Mouse (Mus musculus) v-Abl transformed pro-B cells (cell line): Measurements from ENCODE around the gene Tepp.

Source experiments
- in situ Hi-C, 2 experiments: fragments of 400-800 bp; cut with MboI; formaldehyde crosslinking; loops; one replicate each; pipeline ENCODE4 v1.15.1; 2025; ENCODE audit not compliant: unreplicated experiment in 2 of 2

Gene Tepp

DNA sequence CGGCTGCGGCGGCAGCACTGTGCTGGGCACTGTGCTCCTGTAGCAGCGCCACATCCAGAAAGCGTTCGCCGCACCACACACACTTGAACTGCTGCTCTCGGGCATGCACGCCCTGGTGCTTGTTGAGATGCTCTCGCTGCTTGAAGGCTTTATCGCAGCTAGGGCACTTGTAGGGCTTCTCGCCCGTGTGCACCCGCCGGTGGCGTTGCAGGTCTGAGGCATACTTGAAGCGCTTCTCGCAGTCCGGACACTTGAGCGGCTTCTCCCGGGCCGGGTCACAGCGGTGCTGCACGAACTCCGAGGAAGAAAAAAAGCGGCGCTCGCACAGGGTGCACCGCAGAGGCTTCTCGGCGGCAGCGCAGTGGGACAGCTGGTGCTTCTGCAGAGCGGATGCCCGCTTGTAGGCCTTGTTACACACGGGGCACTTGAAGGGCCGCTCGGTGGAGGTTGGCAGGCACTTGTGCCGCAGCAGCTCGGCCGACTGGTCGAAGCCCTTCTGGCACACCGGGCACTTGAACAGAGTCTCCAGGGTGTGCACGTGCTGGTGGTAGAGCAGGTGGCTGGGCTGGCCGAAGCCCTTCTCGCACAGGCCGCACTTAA, 17.6 kb downstream of the Tepp start:
- in situ Hi-C loops, result loop anchor here (5.0 to 25.0 kb wide), 5 partner anchors 71 to 509 kb away; partner anchors contain the start of genes Cfap20 (in 1 of the 2), Cnot1 (in 1 of the 2) and Sap18b (in 1 of the 2)

DNA sequence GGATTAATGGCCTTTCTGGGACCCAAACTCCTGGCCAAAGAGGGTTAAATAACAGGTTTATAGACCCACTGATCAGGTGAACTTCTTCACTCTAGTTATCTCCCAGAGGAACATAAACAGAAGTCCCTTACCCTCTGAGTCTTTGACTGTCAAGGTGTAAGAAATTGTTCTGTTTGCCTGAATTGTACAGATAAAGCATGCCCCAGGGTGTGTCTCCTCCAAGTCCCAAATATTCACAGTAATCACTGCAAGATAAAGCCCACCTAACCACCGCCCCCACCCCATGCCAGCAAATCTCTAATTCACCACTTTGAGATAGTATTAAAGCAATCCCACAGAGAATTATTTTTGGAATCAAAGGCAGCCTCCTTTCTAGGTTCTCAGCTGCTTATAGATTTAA, 20.0 kb downstream of the Tepp start:
- in situ Hi-C loops, result loop anchor here (5.0 to 25.0 kb wide), 4 partner anchors 73 to 554 kb away; partner anchors contain the start of genes Cnot1 (in 1 of the 2), Got2 (in 1 of the 2) and Sap18b (in 1 of the 2)

DNA sequence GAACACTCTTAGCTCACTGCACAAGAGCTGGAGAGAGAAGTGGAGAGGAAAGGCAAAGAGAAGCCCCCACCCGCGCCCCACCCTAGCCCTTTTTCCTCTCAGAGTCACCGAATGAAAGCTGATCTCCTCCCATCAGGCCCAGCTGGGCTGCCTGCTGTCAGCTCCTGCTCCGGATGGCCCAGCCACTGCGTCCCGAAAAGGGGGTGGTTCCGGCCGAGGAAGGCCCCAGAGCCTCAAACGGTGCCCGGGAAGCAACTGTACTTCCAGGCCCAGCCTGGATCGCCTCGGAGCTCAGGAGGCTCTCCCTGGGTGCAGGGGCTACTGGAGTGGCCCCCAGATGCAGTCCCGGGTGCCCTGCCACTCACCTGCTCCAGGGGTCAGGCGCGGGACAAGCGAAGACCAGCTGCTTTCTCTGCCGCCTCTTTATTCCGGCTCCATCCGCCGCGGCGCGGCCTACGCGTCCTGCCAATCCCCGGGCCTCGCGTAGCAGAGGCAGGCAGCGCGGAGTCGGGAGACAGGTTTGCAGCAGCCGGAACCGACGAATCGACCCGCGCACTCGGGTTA, 20.9 kb downstream of the Tepp start:
- in situ Hi-C loops, result loop anchor here (5.0 to 25.0 kb wide), 4 partner anchors 74 to 554 kb away; partner anchors contain the start of genes Cnot1 (in 1 of the 2), Got2 (in 1 of the 2) and Sap18b (in 1 of the 2)

DNA sequence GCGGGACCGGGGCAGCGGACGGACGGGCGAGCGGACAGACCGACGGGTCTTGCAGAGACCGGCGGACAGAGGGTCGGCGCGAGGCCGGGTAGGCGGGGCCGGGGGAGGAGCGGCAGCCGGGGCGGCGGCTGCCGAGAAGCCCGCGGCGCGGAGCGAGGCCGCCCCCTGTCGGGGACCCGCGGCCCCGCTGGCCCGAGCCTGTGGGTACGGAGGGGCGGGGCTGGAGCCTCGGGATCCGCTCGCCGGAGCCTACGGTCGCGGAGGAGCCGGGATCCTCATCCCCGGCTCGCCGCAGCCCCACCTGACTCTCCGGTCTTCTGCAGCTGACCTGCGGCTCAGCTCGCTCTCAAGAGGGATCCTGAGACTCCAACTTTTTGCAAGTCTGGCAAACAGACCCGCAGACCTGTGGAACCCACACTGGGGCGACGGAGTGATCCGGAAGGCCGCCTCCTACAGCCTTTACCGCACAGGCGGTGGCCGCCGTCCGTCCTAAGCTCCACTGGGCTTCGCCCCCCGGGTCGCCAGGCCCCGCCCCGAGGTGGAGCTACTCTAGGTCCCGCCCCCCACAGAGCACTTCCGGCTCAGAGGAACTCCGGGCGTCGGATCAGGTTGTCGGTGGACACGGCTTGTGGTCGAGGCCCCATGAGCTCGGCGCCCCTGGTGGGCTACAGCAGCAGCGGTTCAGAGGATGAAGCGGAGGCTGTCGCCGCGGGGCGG, 21.5 kb downstream of the Tepp start, which contains the start of the genes Zfp319 and Usb1:
Gene Zfp319, minus strand, starts transcription at position 231 of the 717 bp plus-strand sequence.
Gene Usb1, plus strand, starts transcription at position 565 of the 717 bp plus-strand sequence.
- in situ Hi-C loops, result loop anchor here (5.0 to 25.0 kb wide), 4 partner anchors 75 to 553 kb away; partner anchors contain the start of genes Cnot1 (in 1 of the 2), Got2 (in 1 of the 2) and Sap18b (in 1 of the 2)

DNA sequence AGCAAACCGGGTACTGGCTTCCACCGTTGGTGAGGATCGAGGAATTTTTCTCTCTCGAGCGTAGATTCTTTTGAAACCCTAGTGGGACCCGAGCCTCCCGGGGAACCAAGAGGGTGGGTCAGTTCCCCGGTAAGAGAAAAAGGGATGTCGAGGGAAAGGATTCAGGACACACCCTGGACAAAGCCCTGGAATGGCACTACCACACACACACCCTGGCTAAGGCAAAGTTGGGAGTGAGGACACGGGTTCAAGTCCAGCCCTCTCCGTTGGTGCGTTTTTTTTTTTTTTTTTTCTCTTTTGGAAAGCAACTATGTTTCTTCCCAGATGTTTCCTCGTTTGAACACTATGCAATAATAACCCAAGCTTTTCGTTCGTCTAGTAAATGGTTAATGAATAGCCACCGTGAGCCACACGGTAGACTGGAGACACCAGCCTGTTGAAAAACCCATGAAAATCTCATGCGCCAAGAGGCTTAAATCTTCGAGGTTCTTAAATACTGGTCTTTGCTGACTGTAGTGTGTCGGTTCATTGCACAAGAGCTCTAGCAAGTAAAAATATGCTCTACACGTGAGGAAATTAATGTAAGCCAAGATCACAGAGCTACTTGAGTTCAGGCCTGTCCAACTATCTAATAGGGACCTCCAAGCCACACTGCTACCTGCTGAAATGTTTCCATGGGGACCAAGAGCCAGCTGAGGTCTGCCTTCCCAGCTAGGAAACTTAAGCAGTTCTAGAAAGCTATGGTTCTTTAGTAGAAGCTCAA, 22.3 kb downstream of the Tepp start:
- in situ Hi-C loops, result loop anchor here (5.0 to 25.0 kb wide), 4 partner anchors 75 to 552 kb away; partner anchors contain the start of genes Cnot1 (in 1 of the 2), Got2 (in 1 of the 2) and Sap18b (in 1 of the 2)

DNA sequence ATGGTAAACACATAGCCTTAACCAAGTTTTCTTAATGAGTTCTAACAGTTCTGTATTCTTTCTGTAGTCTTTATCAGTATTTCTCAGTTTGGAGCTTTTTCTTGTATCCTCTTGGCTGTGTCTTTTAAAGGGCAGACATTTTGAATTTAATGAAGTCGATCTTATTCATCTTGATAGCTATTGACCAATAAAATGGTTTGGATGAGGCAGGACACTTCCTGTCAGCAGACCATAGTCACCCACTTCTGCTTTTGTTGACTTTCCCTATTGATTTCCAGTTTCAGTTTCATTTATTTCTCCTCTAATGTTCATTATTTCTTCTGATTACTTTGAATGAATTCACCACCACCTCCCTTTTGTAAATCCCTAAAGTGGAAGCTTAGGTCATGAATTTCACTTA, 25.3 kb downstream of the Tepp start:
- in situ Hi-C loops, result loop anchor here (5.0 to 25.0 kb wide), 4 partner anchors 97 to 549 kb away; partner anchors contain the start of genes Cfap20 (in 1 of the 2), Cnot1 (in 1 of the 2), Got2 (in 1 of the 2) and Sap18b (in 1 of the 2)

DNA sequence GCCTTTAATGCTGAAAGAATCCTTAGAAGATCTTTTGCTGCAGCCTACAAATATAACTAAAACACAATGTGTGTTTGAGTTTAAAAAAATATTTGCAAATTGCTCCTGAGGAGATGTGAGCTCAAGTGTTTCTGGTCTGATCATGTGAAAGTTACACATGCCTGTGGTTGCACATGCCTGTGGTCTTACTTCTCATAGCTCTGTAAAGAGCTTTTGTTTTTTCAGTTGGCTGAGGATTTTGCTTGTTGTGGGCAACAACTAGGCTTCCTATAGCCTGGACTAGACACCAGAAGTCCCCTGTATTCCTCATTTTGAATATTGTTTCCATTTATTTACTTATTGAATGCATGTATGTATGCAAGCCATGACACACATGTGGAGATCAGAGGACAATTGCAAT, 26.0 kb downstream of the Tepp start:
- in situ Hi-C loops, result loop anchor here (5.0 to 25.0 kb wide), 4 partner anchors 96 to 548 kb away; partner anchors contain the start of genes Cfap20 (in 1 of the 2), Cnot1 (in 1 of the 2), Got2 (in 1 of the 2) and Sap18b (in 1 of the 2)

DNA sequence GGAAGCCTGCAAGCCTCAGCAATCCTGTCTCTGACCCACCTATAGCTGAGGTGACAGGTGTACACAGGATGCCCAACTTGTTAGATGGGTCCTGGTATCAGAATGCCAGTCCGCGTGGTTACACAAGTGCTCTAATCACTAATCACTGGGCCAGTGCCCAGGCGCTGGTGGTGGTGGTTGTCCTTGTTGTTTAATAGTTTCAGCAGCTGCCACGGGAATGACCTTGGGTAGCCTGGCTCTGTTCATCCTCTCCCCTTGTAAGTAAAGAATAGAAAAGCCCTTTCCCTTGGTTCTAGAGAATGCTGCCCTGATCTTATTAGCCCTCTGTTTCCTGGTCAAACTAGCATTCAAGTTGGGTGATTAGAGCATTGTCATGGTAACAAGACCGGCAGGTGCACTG, 31.4 kb downstream of the Tepp start:
- in situ Hi-C loops, result loop anchor here (5.0 to 25.0 kb wide), 3 partner anchors 356 to 496 kb away; partner anchors contain the start of genes Cnot1 (in 1 of the 2) and Sap18b (in 1 of the 2)

DNA sequence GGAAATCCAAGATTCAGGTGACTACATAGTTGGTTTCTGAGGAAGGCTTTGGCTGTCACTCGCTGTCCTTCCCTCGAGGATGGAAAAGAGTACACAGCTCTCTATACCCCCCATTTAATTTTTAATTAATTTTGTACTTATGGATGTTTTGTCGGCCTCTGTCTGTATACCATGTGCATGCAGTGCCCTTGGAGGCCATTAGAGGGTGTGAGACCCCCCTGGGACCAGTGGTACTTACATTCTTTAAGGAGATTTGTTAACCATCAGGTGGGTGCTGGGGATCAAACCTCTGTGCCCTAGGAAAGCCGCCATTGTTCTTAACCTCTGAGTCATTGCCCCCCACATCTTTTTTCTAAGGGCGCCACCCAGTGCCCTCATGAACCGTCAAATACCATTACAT, 34.3 kb downstream of the Tepp start:
- in situ Hi-C loops, result loop anchor here (5.0 to 25.0 kb wide), 3 partner anchors 353 to 493 kb away; partner anchors contain the start of genes Cnot1 (in 1 of the 2) and Sap18b (in 1 of the 2)

DNA sequence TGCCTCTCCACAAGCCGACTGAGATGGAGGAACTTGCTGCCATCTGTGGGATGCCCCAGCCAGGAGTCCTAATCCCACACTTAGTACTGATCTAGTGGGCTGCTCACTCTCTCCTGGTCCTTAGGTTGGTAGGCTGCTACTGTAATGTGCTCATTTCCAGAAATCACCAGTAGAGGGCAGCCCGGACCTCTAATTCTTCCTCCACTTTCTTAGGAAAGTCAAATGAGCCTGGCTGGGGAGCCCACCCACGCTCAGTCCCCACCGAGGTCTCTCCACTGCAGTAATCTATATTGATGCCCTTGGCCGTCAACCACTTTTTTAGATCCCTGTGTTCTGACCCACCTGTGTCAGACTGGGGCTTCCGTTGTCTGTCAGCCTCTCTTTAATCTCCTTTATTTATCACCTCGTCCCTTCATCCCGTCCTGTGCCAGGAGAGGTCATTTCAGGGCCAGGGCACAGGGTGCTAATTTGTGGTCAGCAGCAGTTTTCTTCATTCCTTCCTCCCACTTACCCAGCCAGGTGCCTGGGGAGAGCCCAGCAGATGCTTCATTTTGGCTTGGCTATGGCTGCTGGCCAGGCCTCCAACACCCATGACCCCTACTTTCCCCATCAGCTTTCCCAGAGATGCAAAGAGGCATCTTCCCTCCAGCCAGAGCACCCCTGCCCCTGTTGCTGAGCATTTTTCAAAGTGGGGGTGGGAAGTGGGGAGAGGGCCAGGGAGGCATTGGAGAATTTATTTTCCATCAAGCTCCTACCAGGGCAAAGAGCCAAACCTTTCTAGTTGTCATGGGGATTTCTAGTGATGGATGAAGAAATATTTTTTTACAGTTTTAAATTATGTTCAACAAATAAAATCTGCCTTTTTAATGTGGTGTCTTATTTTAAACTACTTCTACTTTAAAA, 36.5 kb downstream of the Tepp start:
- in situ Hi-C loops, result loop anchor here (25.0 kb wide), 2 partner anchors 465 to 490 kb away; partner anchors contain the start of genes Cnot1 (in 1 of the 2) and Sap18b (in 1 of the 2)

DNA sequence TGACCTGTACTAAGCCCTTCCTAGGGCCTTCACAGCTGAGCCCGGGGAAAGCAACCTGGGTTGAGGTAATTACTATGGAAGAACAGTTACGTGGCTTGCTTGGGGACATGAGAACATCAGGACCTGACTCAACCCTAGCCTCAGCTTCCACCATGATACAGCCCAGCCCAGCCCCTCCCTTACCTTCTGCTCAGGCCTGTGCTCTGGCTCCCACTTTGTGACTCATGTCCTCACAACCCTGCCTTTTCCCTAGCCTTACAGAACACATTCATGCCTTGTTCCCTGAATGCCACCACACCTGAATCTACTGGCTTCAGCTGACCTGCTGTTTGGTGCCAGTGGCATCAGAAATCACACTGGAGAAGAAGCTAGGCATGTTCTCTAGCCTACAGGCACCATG, 38.0 kb downstream of the Tepp start:
- in situ Hi-C loops, result loop anchor here (25.0 kb wide), 2 partner anchors 464 to 489 kb away; partner anchors contain the start of genes Cnot1 (in 1 of the 2) and Sap18b (in 1 of the 2)

DNA sequence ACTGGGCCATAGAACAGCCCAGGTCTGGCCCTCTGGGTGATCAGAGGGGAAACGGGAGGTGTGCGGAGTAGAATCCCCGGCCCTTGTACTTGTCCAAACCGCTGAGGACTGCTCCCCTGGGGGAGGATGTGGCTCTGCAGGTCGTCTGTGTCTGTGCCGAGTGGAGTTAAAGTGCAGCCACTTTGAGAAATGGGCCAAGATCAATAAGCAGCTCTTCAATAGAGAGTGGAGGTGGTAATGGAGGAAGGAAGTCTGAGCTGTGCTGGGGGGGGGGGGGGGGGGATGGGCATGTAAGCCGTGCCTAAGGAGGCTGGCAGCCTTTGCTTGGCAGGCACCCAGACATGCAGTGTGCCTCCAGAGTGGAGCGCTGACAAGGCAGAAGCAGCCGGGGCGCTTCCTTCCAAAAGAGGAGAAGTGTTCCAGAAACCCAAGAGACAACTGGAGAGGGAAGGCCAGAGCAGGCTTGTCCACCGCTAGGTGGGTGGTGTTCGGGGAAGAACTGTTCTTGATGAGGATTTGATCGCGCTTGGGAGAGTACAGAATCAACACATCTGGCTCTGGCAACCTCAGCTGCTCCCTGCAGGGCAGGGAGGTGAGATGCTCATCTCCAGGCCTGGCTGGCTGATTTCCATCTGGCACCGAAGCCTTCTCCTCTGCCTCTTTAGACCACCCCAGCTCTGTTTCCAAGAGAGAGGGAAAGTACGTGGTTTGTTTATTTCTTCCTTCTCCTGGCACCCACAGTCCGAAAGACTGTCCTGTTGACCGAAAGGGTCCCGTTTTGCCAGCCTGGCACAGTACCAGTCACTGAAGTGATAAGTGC, 38.7 kb downstream of the Tepp start:
- in situ Hi-C loops, result loop anchor here (25.0 kb wide), 2 partner anchors 463 to 488 kb away; partner anchors contain the start of genes Cnot1 (in 1 of the 2) and Sap18b (in 1 of the 2)

DNA sequence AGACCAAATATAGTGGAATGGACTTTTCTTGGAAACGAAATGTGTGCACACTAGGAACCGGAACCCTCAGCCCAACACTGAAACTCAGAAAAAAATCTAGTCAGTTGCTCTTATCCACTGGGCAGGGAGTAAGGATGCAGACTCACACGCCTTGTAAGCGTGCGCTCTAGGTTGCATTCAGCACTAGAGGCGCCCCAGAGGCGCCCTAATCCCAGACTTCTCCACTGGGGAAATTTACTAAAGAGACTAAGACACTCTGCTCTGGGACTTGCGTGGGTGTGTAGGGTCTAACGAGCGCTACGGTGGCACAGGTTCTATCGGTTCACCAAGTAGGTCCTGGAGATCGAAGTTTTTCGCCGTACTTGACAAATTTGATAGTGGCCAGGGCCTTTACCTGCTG, 41.1 kb downstream of the Tepp start:
- in situ Hi-C loops, result loop anchor here in 1 of 2 experiments (10.0 kb wide), 1 partner anchor 343 kb away; no protein-coding TSS in a partner anchor

DNA sequence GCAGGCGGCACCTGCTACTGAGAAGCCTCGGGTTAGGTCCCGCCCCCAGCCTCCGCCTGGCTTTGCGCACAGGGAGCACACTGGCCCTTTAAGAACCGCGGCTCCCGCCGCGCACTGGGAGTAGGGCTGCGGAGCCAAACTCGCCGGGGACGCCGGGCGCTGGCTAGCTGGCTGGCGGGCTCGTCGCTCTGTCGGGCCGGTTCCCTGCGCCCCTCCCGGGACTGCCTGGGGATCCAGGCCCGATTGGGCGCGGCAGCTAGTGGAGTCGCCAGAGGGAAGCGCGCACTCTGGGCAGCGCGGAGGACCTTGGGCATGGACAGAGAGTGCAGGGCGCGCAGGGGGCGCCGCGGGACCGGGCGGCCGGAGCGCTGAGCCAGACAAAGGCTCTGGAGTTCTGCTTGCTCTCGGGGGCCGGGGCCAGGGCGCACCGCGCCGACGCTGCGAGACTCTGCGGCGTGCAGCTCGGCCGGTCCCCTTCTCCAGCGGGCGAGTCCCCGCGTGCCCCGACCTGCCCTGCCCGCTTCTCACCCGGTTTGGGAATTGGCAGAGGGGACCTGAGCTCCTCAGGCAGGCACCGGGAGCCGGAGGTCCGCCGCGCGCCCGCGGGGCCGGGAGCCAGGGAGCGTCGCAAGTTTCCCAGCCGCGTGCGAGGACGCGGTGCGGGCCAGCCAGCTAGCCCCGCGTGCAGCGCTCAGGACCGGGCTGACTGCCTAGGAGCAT, 41.9 kb downstream of the Tepp start, which contains the start of gene Mmp15:
Gene Mmp15, plus strand, starts transcription at position 118 of the 720 bp plus-strand sequence.
- in situ Hi-C loops, result loop anchor here in 1 of 2 experiments (10.0 kb wide), 1 partner anchor 342 kb away; no protein-coding TSS in a partner anchor

DNA sequence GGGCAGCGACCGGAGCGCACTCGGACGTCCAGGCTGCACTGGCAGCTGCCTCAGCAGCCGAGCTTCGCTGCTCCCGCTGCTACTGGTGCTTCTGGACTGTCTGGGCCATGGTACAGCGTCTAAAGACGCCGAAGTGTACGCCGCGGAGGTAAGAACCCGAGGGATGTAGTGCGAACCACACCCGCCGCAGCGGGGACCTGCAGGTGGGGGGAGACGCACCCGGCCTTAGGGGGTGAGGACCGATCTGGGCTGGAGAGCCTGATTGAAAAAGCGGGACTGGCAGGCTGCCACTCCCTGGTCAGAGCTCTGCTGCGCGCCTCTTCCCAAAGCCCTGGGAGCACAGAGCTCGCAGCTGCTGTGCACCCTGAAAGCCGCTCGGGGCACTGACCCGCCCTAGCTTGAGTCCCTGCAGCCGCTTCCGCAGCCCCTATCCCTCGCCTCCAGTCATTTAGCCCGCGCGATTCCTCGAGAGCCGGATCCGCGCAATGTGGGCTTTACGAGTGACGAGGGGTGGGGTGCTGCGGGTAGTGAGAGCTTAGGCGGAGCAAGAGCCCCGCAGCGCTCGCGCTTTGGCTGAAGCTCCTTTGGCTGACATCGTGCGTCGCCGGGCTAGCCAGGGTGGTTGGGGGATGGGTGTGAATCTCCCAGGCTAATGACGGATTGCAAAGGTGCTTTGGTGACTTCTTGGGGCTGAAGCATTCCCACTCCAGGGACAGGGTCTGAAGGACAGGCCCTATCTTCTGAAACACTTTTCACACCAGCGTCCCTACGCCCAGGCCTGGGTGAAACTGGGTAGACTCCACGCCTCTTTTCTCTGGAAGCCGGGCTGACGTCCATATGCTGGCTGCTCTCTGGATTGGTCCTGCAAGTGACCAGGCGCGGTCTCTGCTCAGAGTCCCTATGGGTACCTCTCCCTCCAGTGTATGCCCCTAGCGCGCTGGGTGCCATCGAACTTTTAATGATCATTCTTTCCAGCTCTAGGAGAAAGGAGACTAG, 42.8 kb downstream of the Tepp start:
- in situ Hi-C loops, result loop anchor here in 1 of 2 experiments (10.0 kb wide), 1 partner anchor 342 kb away; no protein-coding TSS in a partner anchor
